Mouse (Mus musculus) brain, embryonic 18.5 days (tissue): ENCODE data around the gene Hoxd9.

Source experiments
- DNase-seq: peaks from one replicate; pipeline ENCODE4 v3.0.0-alpha.2; 2012; ENCODE audit warnings: low read depth, low spot score

The Hoxd9 gene

GRCm38 (mm10) chr2:74711721-74712621 is 14.4 kb downstream of the Hoxd9 start, which contains the start of the genes Hoxd3 and Hoxd4:
Hoxd3 (plus strand) TSS chr2:74711927.
Hoxd4 (plus strand) TSS chr2:74711929.
- no peak for DNase-seq

GRCm38 (mm10) chr2:74713239-74714150 is 16.0 kb downstream of the Hoxd9 start:
- DNase-seq, result no peak

DNA sequence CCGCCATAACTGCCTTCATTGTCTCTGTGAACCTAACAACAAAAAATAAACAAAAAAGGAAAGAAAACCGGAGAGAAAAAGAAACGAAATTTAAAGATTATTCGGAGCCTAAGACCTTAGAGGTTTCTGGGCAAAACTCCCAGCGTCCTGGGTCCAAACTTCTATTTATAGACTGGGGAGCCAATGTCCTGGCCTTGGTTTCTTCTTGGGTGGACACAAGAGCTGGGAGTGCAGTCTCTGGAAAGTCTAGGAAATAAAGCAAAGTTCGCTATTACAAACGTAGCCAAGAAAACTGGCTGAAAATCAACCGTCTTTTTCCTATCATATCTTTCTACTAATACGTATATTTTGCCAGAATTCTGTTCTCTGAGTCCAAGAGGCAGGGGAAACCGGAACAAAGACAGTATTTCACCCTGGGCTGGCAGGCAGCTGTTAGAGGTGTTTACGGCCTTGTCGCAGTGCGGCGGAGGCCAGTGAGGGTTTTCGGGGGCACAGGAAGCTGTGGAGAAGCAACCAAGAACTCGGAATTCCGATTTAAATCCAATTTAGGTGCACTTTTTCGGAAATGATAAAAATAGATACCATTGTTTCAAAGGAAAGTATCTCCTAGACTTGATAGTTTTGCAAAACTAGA is 16.7 kb downstream of the Hoxd9 start:
- DNase-seq, result no peak

DNA sequence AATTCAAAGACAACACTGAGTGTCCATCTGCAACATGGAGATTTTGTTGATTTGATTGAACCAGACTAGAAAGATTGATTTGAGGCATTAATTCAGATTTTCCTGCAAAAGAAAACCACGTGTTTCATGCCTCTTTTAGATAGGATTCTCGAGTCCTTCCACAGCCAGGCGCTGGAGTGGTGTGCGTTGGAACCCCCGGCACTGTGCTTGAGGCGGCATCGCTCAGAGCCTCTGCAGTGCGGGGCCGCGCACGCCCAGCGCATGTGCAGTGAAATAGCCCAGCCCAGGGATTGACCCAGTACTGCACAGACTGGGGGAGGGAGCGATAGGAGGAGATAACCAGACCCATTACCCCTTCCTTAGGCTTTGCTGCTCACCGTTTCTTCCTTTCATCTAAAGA is 17.4 kb downstream of the Hoxd9 start:
- DNase-seq, result no peak

DNA sequence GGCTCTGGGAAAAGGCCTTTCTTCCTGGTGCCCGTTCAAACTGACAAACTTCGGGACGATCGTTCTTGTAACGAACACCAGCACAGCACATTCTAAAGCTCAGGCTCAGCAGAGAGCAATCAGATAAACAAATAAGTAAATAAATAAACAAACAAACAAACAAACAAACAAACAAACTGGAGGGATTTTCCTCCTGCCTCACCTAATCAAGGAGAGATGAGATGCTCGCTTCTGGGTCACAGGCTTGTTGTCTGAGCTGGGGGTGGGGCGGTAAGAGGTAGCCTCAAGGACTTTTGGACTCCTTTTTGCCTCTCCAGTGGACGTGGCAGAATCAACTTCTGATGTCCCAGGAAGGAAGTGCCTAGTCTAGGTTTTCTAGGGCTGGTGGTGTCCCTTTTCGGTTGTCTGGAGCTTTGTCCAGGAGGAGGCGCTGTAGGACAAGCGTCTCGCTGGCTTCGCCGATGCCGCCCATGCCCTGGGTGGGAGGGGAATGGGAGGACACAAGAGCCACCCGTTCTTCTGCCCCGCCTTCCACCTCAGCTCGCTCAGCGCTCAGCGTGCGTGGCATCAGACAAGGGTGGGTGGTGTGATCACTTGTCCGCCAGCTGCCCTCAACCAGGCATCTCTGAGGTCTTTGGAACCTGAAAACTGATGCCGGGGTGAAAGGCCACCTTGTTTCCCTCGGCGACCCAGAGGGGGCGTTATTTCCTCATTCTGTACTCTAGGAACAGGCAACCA is 18.1 kb downstream of the Hoxd9 start:
- DNase-seq, result no peak

DNA sequence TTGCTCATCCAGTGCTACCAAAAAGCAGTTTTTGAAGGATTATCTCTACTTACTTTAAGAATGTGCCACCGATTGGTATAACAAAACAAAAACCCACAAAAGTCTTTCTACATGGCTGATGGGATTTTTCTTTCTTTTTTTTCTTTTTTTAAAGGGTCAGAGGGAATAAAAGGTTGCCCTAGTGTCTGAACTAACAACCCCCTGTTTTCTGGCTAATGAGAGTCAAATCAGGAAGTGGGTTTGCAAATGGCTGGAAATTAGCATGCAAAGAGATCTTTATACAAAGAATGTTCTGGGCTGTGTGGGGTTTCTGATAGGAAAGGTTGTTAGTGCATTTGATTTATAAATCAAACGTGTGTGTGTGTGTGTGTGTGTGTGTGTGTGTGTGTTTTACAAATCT is 22.9 kb downstream of the Hoxd9 start:
- no peak for DNase-seq

DNA sequence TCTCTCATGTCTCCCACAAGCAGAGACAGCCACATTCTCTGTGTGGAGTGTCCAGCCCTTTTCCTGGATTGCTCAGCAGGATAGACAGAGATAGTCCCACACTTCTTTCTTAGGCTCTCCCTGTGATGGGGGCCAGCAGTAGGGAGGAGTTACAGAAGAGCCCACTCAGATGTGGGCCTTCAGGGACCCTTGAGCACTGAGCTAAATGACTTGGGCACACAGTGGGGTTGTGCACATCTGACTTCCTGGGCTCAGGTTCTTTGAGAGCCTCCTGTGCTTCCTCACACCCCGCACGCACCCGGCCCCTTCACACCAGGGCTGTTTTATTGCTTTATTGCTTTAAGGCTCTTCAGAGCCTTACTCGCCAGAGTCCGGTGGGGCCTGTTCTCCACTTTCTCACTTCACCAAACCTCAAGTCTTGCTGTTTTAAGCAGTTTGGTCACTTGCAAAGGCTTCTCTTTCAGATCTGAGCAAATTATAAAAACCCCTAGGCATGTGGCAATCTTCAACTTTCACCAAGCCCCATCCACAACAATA is 23.5 kb downstream of the Hoxd9 start:
- DNase-seq, result no peak

GRCm38 (mm10) chr2:74721882-74722281 is 24.4 kb downstream of the Hoxd9 start:
- DNase-seq, result no peak

- DNase-seq, result no peak
Observed at GRCm38 (mm10) chr2:74722949-74723348, 25.4 kb downstream of the Hoxd9 start.

DNA sequence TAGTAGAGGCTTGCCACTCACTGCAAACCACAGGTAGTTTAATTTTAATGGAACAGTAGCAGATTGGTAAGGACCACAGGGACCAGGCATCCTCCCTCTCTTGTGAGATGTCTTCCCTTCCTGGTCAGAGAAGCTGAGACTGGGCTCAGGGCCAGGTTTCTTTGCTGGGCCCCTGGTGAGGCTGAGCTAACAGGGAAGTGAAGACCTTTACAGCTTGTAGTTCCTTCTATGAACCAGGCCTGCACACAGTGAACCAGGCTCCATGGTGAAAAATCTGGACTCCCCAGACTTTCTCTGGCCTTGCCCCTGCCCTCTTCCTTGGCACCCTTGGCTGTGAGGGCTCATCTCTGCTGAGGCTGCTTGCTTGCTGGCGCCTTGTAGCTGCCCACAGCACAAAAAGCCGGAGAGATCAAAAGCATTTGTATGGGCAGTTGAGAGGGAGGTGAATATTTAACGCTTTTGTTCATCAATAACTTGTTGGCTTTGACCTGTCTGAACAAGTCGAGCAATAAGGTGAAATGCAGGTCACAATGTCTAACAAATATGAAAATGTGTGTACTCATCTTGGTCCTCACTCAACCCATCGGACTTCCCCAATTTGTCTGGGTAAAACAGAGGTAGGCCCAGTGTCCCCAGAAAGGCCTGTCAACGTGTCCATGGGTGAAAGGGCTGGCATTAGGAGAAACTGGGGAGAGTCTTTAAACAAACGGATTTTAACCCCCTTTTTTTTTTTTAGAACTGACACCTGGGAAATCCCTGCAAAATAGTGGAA is 26.9 kb downstream of the Hoxd9 start:
- DNase-seq, result no peak

- no peak for DNase-seq
Observed at GRCm38 (mm10) chr2:74725171-74725570, 27.6 kb downstream of the Hoxd9 start.

DNA sequence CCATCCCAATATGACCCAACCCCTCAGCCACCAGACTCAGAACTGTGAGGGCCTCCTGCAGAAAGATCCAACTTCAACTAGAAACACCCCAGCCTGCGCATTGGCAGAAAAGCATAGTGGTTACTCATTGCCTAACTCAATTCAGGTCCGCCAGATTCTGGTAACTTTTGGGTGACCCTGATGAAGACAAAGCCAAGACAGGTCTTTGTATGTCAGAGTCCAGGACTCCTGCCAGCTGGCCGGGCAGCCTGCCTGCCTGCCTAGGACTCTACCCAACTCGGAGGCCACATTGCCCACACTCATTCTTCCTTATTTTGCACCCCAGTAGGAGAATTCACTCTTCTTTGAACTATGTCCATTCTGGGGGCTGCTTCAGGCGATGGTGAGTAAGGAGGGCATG is 29.0 kb downstream of the Hoxd9 start, which contains the start of gene Gm28230:
Gm28230 (plus strand) TSS at position 178 of the 400 bp plus-strand sequence.
- DNase-seq, result no peak

GRCm38 (mm10) chr2:74726973-74727639 is 29.6 kb downstream of the Hoxd9 start:
- DNase-seq, result no peak

DNA sequence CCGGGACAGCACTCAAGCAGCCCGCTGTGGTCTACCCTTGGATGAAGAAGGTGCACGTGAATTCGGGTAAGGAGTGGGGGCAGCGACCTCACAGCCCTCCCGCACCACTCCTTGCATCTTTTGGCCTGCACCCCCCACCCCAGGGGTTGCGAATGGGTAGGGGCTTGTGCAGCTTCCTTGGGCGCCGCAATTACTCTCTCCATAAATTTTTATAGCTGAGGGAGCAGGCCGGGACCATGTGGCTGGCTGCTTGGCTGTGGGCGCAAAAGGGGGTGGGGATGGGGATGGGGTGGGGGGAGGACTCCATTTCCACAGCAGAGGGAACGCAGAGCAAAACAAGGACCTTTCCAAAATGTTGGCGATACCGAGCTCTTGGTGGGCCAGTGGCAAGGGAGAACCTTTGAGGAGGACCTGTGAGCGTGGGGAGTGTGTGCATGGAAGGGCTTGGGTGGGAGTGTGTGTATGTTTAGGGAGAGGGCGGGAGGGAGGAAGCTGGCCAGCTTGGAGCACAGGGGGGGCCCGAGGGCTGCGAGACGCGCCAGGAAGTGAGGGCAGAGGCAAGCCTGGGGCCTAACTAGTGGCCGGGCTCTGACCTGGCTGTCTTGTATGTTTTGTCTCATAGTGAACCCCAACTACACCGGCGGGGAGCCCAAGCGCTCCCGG is 30.2 kb downstream of the Hoxd9 start:
- DNase-seq, result no peak

- DNase-seq, result no peak
Observed at GRCm38 (mm10) chr2:74728303-74728680, 30.8 kb downstream of the Hoxd9 start.

GRCm38 (mm10) chr2:74730331-74730730 is 32.8 kb downstream of the Hoxd9 start:
- no peak for DNase-seq

DNA sequence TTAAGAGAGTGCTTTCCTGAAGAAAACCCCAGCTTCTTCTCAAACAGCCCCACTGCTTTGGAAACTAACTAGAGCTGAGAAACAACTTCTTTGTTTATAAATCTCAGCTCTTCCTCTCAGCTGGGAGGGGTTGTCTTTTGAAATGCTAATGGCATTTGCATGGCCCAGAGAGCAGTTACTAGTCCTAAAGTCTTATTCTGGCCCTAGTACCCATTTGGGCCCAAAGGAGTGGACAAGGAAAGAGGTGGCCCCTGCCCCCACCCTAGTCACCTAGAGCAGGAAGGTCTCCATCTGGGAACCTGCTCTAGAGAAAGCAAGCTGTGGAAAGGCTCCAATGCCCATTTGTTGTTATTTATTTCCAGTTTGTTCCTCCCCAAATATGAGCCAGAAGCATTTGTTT is 33.5 kb downstream of the Hoxd9 start:
- no peak for DNase-seq

- no peak for DNase-seq
Observed at GRCm38 (mm10) chr2:74731799-74732512, 34.4 kb downstream of the Hoxd9 start.
